Mouse (Mus musculus) c-Kit-positive CD71-positive TER-119-positive erythroid progenitor cells, embryonic 14.5 days (primary cell): Measurements from ENCODE around the gene 3110021N24Rik.
A peak's percentile ranks its signal among the peaks of the same experiment; 100 is the strongest.
"Not testable (repeated sequence)": the region's sequence is repeated elsewhere in the genome, so short reads cannot be mapped to it uniquely, and the experiment has no call there.

Experiments used
- DNase-seq: peaks from one replicate; pipeline ENCODE4 v3.0.0-alpha.2; 2013; ENCODE audit warnings: low spot score

Gene 3110021N24Rik

GRCm38 (mm10) chr4:108719349-108719748 is at the start of gene 3110021N24Rik:
Gene 3110021N24Rik (plus strand): TSS chr4:108719649.
- DNase-seq, result no peak

DNA sequence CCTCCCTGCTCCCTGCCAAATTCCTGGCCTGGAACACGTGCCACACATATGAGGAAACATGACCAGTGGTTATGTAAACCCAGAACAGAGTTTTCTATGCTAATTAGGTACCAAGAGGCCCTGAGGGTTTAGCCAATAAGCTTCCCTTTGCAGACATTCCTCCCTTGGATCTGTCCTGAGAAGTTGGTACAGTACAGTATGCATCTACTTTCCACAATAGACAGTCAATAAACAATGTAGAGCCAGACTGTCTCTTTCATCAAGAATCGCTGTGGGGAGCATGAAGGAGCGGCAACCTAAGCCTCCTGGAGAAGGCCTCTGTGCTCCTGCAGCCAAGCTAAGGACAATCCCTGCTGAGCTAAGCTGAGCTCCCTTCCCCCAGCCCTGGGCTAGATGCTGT is 33.3 kb upstream of the 3110021N24Rik start:
- DNase-seq, result no peak

GRCm38 (mm10) chr4:108687098-108687497 is 32.4 kb upstream of the 3110021N24Rik start:
- DNase-seq, result not testable (repeated sequence)

- no peak for DNase-seq
Measured at GRCm38 (mm10) chr4:108690479-108690878, 29.0 kb upstream of the 3110021N24Rik start.

DNA sequence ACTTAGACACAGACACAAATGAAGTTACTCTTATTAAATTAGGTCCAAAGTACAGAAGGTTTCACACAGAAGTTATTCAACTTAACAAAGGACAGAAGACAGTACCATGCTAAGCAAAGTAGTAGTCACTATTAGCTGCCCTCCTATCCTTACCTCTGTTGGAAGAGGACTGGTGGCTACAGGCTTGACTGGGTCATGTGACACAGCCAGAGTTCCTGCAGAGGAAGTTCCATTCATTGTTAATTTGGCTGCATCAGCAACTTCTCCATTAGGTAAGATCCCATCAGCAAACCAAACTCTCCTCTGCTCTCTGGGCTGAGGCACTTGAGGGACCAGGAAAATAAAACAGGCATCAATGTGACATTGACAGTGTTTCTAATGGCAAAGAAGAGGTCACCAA is 28.0 kb upstream of the 3110021N24Rik start:
- no peak for DNase-seq

DNA sequence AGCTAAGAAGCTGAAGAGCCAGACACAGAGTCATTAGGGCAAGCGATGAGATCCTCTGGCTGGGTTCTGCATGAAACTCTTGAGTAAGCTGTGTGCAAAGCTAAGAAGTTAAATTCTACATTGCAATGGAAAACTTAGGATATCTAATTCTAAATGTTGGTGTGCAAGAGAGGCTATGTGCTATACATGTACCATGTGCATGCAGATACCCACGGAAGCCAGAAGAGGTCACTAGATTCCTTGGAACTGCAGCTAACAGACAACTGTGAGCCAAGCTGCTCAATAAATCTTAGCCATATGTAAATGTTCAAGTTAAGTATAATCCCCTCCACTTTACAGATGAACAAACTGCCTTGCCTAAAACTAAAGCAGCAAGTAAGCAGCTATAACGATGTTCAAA is 22.5 kb upstream of the 3110021N24Rik start:
- no peak for DNase-seq

- DNase-seq, result no peak
Measured at GRCm38 (mm10) chr4:108708209-108708608, 11.2 kb upstream of the 3110021N24Rik start.

DNA sequence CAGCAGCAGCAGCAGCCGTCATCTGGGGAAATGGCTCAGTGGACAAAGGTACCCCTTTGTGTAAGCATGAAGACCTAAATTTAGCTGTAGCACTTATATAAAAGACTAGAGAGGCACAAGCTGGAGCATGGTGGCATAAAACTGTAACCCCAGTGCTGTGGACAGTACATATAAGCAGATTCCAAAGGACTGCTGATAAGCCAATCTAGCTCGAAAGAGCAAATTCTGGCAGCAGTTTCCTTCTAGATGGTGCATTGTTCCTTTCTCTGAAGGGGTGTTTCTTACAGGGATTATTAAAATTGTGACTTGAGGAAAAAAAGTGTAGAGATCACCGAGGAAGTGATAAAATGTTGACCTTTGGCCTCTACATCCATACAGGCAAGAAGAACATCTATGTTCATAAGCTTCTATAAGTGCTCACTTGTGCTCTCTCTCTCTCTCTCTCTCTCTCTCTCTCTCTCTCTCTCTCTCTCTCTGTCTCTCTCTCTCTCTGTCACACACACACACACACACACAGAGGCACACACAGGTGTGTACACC is 1.9 kb downstream of the 3110021N24Rik start:
- no peak for DNase-seq

DNA sequence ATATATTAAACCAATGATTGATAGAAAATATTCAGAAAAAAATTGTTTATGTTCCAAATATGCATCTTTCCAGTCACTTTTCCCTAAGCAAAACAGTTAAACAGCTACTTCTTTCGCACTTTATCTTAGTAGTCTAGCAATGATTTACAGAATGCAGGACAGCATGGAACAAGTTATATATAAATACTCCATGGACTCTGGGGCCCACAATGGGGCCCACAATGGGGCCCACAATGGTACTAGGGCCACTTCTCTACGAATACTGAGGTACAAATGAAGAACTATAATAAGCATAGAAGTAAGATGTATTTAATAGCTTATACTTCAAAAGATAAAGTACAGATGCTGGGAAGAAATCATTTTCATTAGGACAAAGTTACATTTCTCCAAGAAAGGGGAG is 4.7 kb downstream of the 3110021N24Rik start:
- DNase-seq, result no peak

DNA sequence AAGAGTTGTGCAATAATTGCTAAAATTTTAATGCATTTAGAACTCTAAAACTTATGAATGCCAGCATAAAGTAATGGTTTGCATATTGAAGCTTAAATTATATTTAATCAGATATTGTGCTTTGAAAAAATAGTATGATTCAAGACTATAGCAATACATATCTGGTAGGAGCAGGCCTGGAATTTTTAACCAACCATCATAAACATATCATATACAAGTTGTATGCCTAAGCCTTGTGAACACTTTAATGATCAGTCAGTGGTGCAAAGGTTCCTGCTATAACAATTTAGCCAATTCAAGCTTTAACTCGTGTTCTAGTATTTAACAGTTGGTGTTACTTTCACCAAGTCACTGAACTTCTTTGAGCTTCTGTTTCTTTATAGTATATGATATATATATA is 11.0 kb downstream of the 3110021N24Rik start:
- no peak for DNase-seq

- DNase-seq, result no peak
Measured at GRCm38 (mm10) chr4:108731582-108731981, 12.1 kb downstream of the 3110021N24Rik start.

GRCm38 (mm10) chr4:108746160-108746873 is 26.9 kb downstream of the 3110021N24Rik start:
- no peak for DNase-seq

DNA sequence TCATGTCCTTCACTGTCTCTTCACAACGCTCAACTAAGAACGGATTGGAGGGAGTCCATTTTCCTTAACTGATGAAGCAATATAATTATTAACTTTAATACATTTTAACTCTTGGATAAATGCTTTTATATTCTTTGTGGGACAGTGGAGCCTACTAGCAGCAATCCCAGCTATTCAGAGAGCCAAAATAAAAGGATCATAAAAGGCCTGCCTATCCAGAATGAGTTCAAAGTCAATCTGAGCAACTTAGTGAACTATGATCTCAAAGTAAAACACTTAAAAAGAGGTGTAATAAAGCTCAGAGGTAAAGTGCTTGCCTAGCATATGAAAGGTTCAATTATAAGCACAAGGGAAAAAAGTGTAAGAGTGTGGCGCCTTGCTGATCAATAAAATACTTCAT is 40.1 kb downstream of the 3110021N24Rik start:
- no peak for DNase-seq

GRCm38 (mm10) chr4:108768527-108768926 is 49.1 kb downstream of the 3110021N24Rik start:
- DNase-seq, result no peak

GRCm38 (mm10) chr4:108779763-108780056 is 60.3 kb downstream of the 3110021N24Rik start:
- no peak for DNase-seq

DNA sequence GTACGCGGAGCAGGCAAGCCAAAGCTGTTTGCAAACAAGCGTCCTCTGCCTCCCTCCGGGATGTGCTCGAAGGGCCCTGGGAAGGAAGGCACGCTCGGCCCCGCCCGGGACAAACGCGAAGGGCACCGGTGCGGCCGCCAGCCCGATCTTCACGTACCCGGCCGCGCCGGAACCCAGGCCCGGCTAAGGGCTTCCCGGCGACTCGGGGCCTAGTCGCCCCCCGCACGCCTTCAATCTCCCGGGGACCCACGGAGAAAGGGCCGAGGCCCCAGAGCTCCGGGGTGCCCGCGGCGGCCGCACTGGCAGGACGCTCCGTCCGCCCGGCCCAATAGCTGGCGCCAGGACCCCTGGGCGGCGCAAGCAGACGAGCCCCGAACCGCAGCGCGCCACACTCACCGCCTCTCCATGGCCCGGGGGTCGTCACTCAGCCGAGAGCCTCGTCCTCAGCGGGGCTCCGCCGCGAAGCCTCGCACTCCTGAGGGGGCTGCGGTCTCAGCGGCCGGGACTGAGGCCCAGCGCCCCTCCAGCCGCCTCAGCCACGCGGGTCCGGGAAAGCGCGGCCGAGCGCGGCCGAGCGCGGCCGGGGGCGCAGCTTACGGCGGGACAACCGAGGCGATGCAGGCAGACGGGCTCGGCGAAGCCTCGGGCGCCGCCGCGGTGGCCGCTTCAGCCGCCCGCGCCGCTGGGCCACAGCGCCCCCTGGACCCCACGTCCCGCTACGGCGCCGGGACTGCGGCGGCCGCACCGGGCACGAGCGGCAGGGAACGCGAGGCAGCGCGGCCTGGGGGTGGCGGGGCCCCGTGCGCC is 60.8 kb downstream of the 3110021N24Rik start, which contains the start of gene Zfyve9:
Zfyve9 (minus strand) TSS at position 742 of the 807 bp plus-strand sequence.
- peak; percentile 25 for DNase-seq

GRCm38 (mm10) chr4:108780864-108781205 is 61.4 kb downstream of the 3110021N24Rik start:
- DNase-seq, result no peak

DNA sequence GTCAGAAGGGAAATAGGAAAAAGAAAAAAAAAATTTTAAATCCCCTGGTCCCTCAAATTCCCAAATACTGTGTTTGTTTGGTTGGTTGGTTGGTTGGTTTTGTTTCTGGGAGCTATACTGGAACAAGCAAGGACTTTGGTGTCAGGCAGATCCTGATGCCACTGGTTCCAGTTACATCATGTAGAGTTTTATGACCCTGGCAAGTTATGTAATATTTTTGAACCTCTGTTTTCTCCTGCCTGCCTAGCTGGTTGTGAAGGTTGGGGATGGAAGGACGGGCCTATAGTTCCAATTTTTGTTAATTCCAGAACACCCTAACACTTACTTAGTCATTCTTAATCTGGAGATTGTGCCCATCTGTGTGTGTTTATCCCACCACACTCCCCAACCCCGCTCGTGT is 62.1 kb downstream of the 3110021N24Rik start:
- DNase-seq, result no peak

DNA sequence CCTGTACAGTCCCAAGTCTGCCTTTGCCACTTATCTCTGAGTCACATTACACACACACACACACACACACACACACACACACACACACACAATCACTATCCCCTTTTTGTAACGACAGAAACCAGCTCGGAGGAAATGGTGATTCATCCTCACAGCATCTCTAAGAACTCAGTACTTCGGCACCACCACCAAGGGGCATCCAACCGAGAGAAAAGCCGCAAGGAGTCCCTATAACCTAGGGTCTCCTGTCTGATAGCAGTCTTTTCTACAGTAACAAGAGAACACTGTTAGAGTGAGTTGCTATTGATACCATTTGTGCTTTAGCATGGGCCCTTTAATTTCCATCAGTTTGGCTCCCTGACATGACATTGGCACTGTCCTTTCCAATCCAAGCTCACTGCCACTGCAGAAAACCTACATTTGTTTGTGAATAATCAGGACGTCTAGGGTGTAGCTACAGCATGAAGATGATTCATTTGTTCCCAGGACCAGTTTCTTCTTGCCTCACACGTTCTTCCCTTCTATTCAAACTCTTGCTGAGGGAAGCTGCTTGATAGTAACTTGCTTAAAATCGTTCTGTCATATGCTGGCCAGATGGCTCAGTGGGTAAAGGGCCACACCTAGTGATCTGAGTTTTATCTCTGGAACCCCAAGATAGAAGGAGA is 63.1 kb downstream of the 3110021N24Rik start:
- DNase-seq, result no peak

GRCm38 (mm10) chr4:108789258-108789936 is 69.9 kb downstream of the 3110021N24Rik start:
- no peak for DNase-seq

- no peak for DNase-seq
Measured at GRCm38 (mm10) chr4:108790507-108790906, 71.1 kb downstream of the 3110021N24Rik start.

DNA sequence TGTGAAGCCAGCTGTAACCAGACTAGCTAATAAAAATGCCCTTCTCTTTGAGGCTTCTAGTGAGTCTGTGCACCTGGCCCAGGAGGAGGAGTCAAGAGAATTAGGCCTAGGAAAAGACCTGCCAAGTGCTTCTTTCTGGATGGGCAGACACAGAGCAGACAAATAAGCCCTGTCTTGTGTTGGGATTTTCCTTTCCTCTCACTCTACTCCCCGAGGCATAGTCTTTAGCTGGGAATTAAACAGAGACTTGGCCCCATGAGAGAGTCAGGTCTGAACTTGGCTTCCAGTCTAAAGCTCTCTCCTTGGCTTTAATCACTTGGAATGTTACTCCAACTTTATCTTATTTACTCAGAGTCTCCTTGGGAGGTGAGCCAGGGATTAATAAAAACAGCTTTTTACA is 74.5 kb downstream of the 3110021N24Rik start:
- no peak for DNase-seq
